Mouse (Mus musculus) heart, embryonic 10.5 days (tissue): ENCODE results near the gene Ndufb3. TPM values are rescaled to one million over a fixed set of nuclear protein-coding genes. Genes with fewer than 3 reads are reported as not detected.
"Not testable (repeated sequence)": the region's sequence is repeated elsewhere in the genome, so short reads cannot be mapped to it uniquely, and the experiment has no call there.

Experiments used
- DNase-seq: peaks from one replicate; pipeline ENCODE4 v3.0.0-alpha.2; 2017; ENCODE audit warnings: low spot score
- H3K27ac ChIP-seq: fragments of 300-500 bp; sonication (generic); 2 replicates; pipeline ENCODE4 v1.5.1; 2016; ENCODE audit warnings: mild to moderate bottlenecking
- H3K27me3 ChIP-seq: fragments of 300-500 bp; sonication (generic); 2 replicates; pipeline ENCODE4 v1.6.1; 2016; ENCODE audit warnings: mild to moderate bottlenecking; ENCODE audit not compliant: poor library complexity, insufficient read depth, severe bottlenecking
- H3K36me3 ChIP-seq: fragments of 300-500 bp; sonication (generic); 2 replicates; pipeline ENCODE4 v1.6.1; 2016; ENCODE audit warnings: mild to moderate bottlenecking, moderate library complexity
- H3K4me1 ChIP-seq: fragments of 300-500 bp; sonication (generic); 2 replicates; pipeline ENCODE4 v1.6.1; 2016; ENCODE audit warnings: mild to moderate bottlenecking
- H3K4me3 ChIP-seq: fragments of 300-500 bp; sonication (generic); 2 replicates; pipeline ENCODE4 v1.5.1; 2016; ENCODE audit warnings: mild to moderate bottlenecking, moderate library complexity
- H3K9me3 ChIP-seq: fragments of 300-500 bp; sonication (generic); 2 replicates; pipeline ENCODE4 v1.6.1; 2016; ENCODE audit warnings: mild to moderate bottlenecking, moderate library complexity
- WGBS: fragments of 180-500 bp; shearing (Covaris S2); methylation state at CpG from one replicate; pipeline ENCODE4 v1.1.7; 2016; 5-methylcytosine and 5-hydroxymethylcytosine counted together
- polyA plus RNA-seq: library from polyadenylated mRNA; unstranded; fragments of >200 nt; fragmentation: Nextera tagmentation; extraction: Ambion mirVana; gene quantifications from 2 replicates; pipeline ENCODE4 v1.2.1, GENCODE M21; 2016

Ndufb3 gene
- polyA plus RNA-seq, 1 experiment from 2014 or later = 172 TPM

DNA sequence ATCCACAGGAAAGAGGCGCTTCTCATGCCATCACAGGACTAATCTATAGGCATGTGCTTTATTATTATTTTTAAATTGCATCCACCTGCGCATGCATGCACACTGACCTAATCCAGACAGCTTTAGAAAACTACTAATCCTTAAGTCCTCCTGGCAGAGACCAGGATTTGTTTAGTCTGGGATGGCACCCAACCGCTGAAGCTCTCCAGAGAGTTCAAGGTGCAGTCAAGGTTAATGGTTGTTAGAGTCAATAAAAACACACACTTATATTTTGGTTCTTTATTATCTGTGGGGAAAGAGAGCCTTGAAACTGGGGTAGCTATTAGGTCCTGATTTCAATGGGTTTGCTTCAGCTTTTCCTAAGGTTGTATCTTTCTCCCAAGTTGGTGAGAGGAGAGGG, 35.1 kb downstream of the Ndufb3 start:
- 0 out of 2 replicates have a peak, but pooled peaks cover 2% of the 10 kb centered on the region for H3K4me1 ChIP-seq
- H3K27me3 ChIP-seq = no peaks in the 10 kb centered on the region
- H3K27ac ChIP-seq = no peak overlapping the region
- DNase-seq = no peak
- no peaks in the 10 kb centered on the region for H3K9me3 ChIP-seq
- no peak overlapping the region for H3K4me3 ChIP-seq
- H3K36me3 ChIP-seq = no peaks in the 10 kb centered on the region
- WGBS = 81% methylated on average over 3 of the region's 3 CpGs

DNA sequence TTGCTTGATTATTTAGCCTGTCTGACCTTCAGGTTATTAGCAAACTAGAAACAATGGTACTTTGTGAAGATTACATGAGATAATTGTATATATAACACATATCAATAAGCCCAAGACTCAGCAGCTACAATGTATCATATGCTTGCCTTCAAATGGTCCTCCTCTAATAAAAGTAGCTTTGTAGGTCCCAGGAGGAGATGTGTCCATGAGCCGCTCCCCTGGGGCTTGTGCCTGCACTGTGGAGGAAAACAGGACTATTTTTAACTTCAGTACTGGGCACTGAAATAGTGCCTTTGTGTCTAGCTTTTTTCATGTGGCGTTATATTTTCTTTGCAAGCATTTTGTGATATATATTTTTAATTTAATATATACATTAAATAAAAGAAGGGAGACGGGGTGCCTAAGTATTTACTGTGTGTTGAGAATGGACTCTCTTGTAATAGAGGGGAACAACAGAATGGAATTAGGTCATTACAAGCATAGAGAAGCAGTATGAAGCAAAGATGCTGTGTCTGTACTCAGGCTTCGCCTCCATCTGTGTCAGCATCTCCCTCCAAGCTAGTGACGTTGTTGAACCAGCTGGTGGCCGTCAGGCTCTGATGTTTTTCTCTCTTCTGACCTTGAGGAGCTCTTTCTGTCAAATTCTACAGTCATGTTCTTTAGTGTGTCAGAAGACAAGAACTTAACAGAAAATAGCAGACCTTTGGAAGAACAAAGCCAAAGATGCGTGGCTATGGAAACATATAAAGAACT, 36.0 kb downstream of the Ndufb3 start:
- Histone ChIP-seq H3K9me3 (no peaks in the 10 kb centered on the region), H3K4me3 (no peak overlapping the region), H3K36me3 (no peaks in the 10 kb centered on the region), H3K4me1 (0 out of 2 replicates have a peak, but pooled peaks cover 2% of the 10 kb centered on the region), H3K27me3 (no peaks in the 10 kb centered on the region), H3K27ac (no peak overlapping the region)
- DNase-seq = no peak
- WGBS = 66% methylated on average over 7 of the region's 7 CpGs

DNA sequence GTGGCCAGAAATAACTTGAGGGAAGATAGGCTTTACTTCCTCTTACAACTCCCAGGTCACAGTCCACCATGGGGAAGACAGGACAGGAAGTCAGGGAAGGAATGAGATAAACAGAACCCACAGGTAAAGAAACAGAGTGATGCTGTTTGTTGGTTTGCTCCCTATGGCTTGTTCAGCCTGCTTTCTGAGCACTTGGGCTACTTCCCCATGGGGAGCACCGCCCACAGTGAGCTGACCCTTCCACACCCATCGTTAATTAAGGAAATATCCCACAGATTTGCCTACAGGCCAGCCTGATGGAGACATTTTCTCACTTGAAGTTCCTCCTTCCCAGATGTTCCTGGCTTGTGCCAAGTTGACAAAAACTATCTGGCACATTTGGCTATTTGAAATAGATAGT, 42.7 kb downstream of the Ndufb3 start:
- H3K27ac ChIP-seq, H3K4me1 ChIP-seq, H3K36me3 ChIP-seq, H3K27me3 ChIP-seq, DNase-seq, H3K9me3 ChIP-seq, H3K4me3 ChIP-seq: not testable (repeated sequence)
- 91% methylated on average over 2 of the region's 2 CpGs for WGBS

Other genes with a start within 250 kb of the Ndufb3 start
- gene Bzw1, start 193.5 kb upstream of the Ndufb3 start, polyA plus RNA-seq = 287 and 342 TPM in 2 replicates
- gene Clk1, start 162.3 kb upstream of the Ndufb3 start, polyA plus RNA-seq = 117 TPM in 2 replicates
- 35.7 and 48.5 TPM in 2 replicates for gene Nif3l1, start 141.2 kb upstream of the Ndufb3 start, polyA plus RNA-seq
- gene Ppil3, start 140.9 kb upstream of the Ndufb3 start, polyA plus RNA-seq = 43.0 and 47.7 TPM in 2 replicates
- 33.6 and 39.8 TPM in 2 replicates for gene Orc2, start 81.3 kb upstream of the Ndufb3 start, polyA plus RNA-seq
- gene Fam126b, start 61 bp upstream of the Ndufb3 start, polyA plus RNA-seq = 4.3 and 6.4 TPM in 2 replicates
- not detected in 2 replicates for gene Als2cr12, start 109.6 kb downstream of the Ndufb3 start, polyA plus RNA-seq
- 31.5 and 31.6 TPM in 2 replicates for gene Cflar, start 125.1 kb downstream of the Ndufb3 start, polyA plus RNA-seq
- 24.5 and 25.0 TPM in 2 replicates for gene Casp8, start 209.0 kb downstream of the Ndufb3 start, polyA plus RNA-seq